Comparison of ENCODE assay signal across 9 mouse cellular contexts in genomic region chr5:119480191-119481190, GRCm38 (mm10).
A peak's percentile ranks its signal among the peaks of the same experiment; 100 is the strongest.
DNase-seq lines count a peak whose midpoint lies in the region; ATAC-seq and TF ChIP-seq lines count a peak whose summit lies in the region.
"Had no signal": no experiment of that assay in that cellular context is flagged by ENCODE, and none has a peak within 500 bp of the region (broad histone marks: within the 10 kb centered on the region; RNA-seq: fewer than 3 reads in every experiment).

No protein-coding gene starts in this region.

- no peaks in the 10 kb centered on the region for H3K27me3 ChIP-seq in midbrain, postnatal 0 days (ENCODE audit: insufficient read depth, low read length)
- H3K27me3 ChIP-seq in midbrain, embryonic 15.5 days (replicated peaks): no peaks in the 10 kb centered on the region
- H3K27me3 ChIP-seq: neural tube, embryonic 12.5 days had no signal

- no peak for ATAC-seq in midbrain, postnatal 0 days (ENCODE audit: low FRiP score)
- no peak for ATAC-seq in midbrain, embryonic 15.5 days (replicated peaks)

- H3K4me2 ChIP-seq in midbrain, postnatal 0 days (ENCODE audit: low read depth, low read length, poor library complexity, severe bottlenecking): no peak overlapping the region
- no peak overlapping the region for H3K4me2 ChIP-seq in midbrain, embryonic 15.5 days
- H3K4me2 ChIP-seq: neural tube, embryonic 12.5 days had no signal

- H3K9me3 ChIP-seq in midbrain, postnatal 0 days (ENCODE audit: low read length): no peaks in the 10 kb centered on the region
- H3K9me3 ChIP-seq in midbrain, embryonic 15.5 days: no peaks in the 10 kb centered on the region
- H3K9me3 ChIP-seq: neural tube, embryonic 12.5 days had no signal

- H3K4me3 ChIP-seq in midbrain, postnatal 0 days (ENCODE audit: low read depth, low read length): no peak overlapping the region
- H3K4me3 ChIP-seq in midbrain, embryonic 15.5 days: no peak overlapping the region
- H3K4me3 ChIP-seq: neural tube, embryonic 12.5 days had no signal

- WGBS in midbrain, postnatal 0 days: 67% methylated on average over 28 of the region's 28 CpGs
- 70% methylated on average over 28 of the region's 28 CpGs for WGBS in midbrain, embryonic 15.5 days

- no peak overlapping the region for H3K9ac ChIP-seq in midbrain, postnatal 0 days (replicated peaks; ENCODE audit: low read length, poor library complexity, severe bottlenecking)
- no peak overlapping the region for H3K9ac ChIP-seq in midbrain, embryonic 15.5 days
- H3K9ac ChIP-seq: neural tube, embryonic 12.5 days had no signal

- no peak overlapping the region for H3K27ac ChIP-seq in midbrain, postnatal 0 days (ENCODE audit: low read depth, low read length)
- no peak overlapping the region for H3K27ac ChIP-seq in midbrain, embryonic 15.5 days
- H3K27ac ChIP-seq: neural tube, embryonic 12.5 days had no signal

- DNase-seq in adrenal gland, postnatal 14 days: peak; percentile 11
- DNase-seq in adrenal gland, postnatal 36 days: no peak
- DNase-seq in midbrain, postnatal 0 days (ENCODE audit: low spot score): peak; percentile 5
- DNase-seq in layer of hippocampus, postnatal 14 days (ENCODE audit: low spot score in 2 of 2): peak; percentile 6 to 44
- DNase-seq in right cerebral cortex, postnatal 14 days: peak; percentile 18
- no peak for DNase-seq in cerebellum, postnatal 36 days
- DNase-seq in thymus, postnatal 0 days (ENCODE audit: low spot score): no peak

- TF ChIP-seq CTCF in midbrain, postnatal 0 days (IDR thresholded peaks at IDR 0.05): no peak

- H3K4me1 ChIP-seq in midbrain, postnatal 0 days (ENCODE audit: insufficient read depth, low read length): no peaks in the 10 kb centered on the region
- H3K4me1 ChIP-seq in midbrain, embryonic 15.5 days: no peaks in the 10 kb centered on the region
- H3K4me1 ChIP-seq: neural tube, embryonic 12.5 days had no signal

- no peaks in the 10 kb centered on the region for H3K36me3 ChIP-seq in midbrain, postnatal 0 days (ENCODE audit: insufficient read depth, low read length)
- H3K36me3 ChIP-seq in midbrain, embryonic 15.5 days (replicated peaks): no peaks in the 10 kb centered on the region
- H3K36me3 ChIP-seq: neural tube, embryonic 12.5 days had no signal

Comparison
In these comparisons a context has a peak if more than half of its experiments do, and no peak if none do; other contexts are left out.
1. DNase-seq: peak in adrenal gland, postnatal 14 days (single experiment), midbrain, postnatal 0 days (single experiment), layer of hippocampus, postnatal 14 days (2 of 2) and right cerebral cortex, postnatal 14 days (single experiment); none in adrenal gland, postnatal 36 days (0 of 2), cerebellum, postnatal 36 days (0 of 2) and thymus, postnatal 0 days (single experiment).